Mouse (Mus musculus): Measurements from ENCODE around the gene Tbcb.

GRCm38 (mm10) chr7:30222205-30222604 is 9.9 kb downstream of the Tbcb start:
- no peak for TF ChIP-seq GATA1 (IDR thresholded peaks at IDR 0.05; ENCODE audit: borderline replicate concordance, low read length)
- no peak for TF ChIP-seq FLI1 (IDR thresholded peaks at IDR 0.05; ENCODE audit: low read length)

Measured in megakaryocyte, embryonic 14.5 days (primary cell).